Mouse (Mus musculus): ENCODE measurements at regions not wholly inside any gene's neighbourhood (a gene's known extent, or its start where the extent isn't known, plus 50 kb on each side); places are given as distances from the start of the nearest gene placed in this dataset.

- Histone ChIP-seq H3K9me3 (no peaks in the 10 kb centered on the region), H3K36me3 (no peaks in the 10 kb centered on the region), H3K27me3 (replicated peaks) (no peaks in the 10 kb centered on the region), H3K27ac (no peak overlapping the region), H3K4me3 (no peak overlapping the region), H3K9ac (no peak overlapping the region), H3K4me1 (peaks cover 4% of the 10 kb centered on the region; the same call in 1 of the 2 replicates), H3K4me2 (replicated peaks) (no peak overlapping the region)
- no peak for ATAC-seq (ENCODE audit: low FRiP score, low read depth)
- 9% methylated on average over 4 of the region's 4 CpGs for WGBS
Observed at GRCm38 (mm10) chr17:75603417-75604086, 51.8 kb upstream of the Fam98a start.

Measured in neural tube, embryonic 12.5 days (tissue).